Mouse (Mus musculus) myocyte (in vitro differentiated cells): ENCODE data around the gene Scn4b.

Experiments
- E2F4 ChIP-seq: IDR thresholded peaks from one replicate; pipeline ENCODE4 v1.6.1; 2011; ENCODE audit warnings: mild to moderate bottlenecking, control low read depth, moderate library complexity; ENCODE audit not compliant: insufficient read depth
- POLR2A ChIP-seq: IDR thresholded peaks from one replicate; pipeline ENCODE4 v1.6.1; 2011; ENCODE audit warnings: low read depth, mild to moderate bottlenecking, control low read depth, moderate library complexity; ENCODE audit not compliant: insufficient read length
- POLR2AphosphoS2 ChIP-seq: IDR thresholded peaks from one replicate; pipeline ENCODE4 v1.6.1; 2011; ENCODE audit warnings: low read depth, control low read depth; ENCODE audit not compliant: insufficient read length
- USF1 ChIP-seq: IDR thresholded peaks from one replicate; pipeline ENCODE4 v1.6.1; 2011; ENCODE audit warnings: low read depth, mild to moderate bottlenecking, control low read depth, moderate library complexity

GRCm38 (mm10) chr9:45097877-45098276 lies 40.3 kb upstream of the Scn4b start:
- TF ChIP-seq E2F4: no peak
- no peak for TF ChIP-seq POLR2AphosphoS2
- TF ChIP-seq POLR2A: no peak
- TF ChIP-seq USF1: no peak
